Mouse (Mus musculus) kidney, adult 2 months (tissue): ENCODE results near the gene Pkn1. TPM values are rescaled to one million over a fixed set of nuclear protein-coding genes. Genes with fewer than 3 reads are reported as not detected.

Experiments used
- DNase-seq: peaks from one replicate; pipeline ENCODE4 v3.0.0; 2021
- H3K27ac ChIP-seq: fragments of 200-500 bp; 2 replicates; pipeline ENCODE4 v1.5.1; 2012; ENCODE audit warnings: low read depth, low read length, control low read depth, inconsistent platforms; ENCODE audit not compliant: insufficient read depth
- H3K27me3 ChIP-seq: fragments of 200-500 bp; replicated peaks from 2 replicates; pipeline ENCODE4 v1.6.1; 2012; ENCODE audit warnings: mild to moderate bottlenecking, moderate library complexity, low read length, inconsistent platforms; ENCODE audit not compliant: control insufficient read depth, insufficient read depth
- H3K36me3 ChIP-seq: fragments of 200-500 bp; 2 replicates; pipeline ENCODE4 v1.6.1; 2012; ENCODE audit warnings: mild to moderate bottlenecking, moderate library complexity, low read length, inconsistent platforms; ENCODE audit not compliant: control insufficient read depth, insufficient read depth
- H3K4me1 ChIP-seq: fragments of 200-500 bp; 2 replicates; pipeline ENCODE4 v1.6.1; 2011; ENCODE audit warnings: low read length; ENCODE audit not compliant: control insufficient read depth, insufficient read depth
- H3K4me3 ChIP-seq: fragments of 200-500 bp; 2 replicates; pipeline ENCODE4 v1.5.1; 2011; ENCODE audit warnings: mild to moderate bottlenecking, low read depth, low read length, control low read depth; ENCODE audit not compliant: insufficient read depth
- CTCF ChIP-seq: fragments of 200-500 bp; conservative IDR thresholded peaks from 2 replicates; pipeline ENCODE4 v1.5.1; 2011; ENCODE audit warnings: low read depth, mild to moderate bottlenecking, control low read depth, low read length, moderate library complexity, mixed read lengths; ENCODE audit not compliant: insufficient read depth, insufficient read length
- POLR2A ChIP-seq: fragments of 200-500 bp; IDR thresholded peaks from one replicate; pipeline ENCODE4 v1.6.1; 2011; ENCODE audit warnings: low read depth, low read length, control low read depth
- WGBS: fragments of 180-500 bp; shearing (Covaris S2); methylation state at CpG from one replicate; pipeline ENCODE4 v1.1.7; 2018; 5-methylcytosine and 5-hydroxymethylcytosine counted together
- polyA plus RNA-seq: library from polyadenylated mRNA; depleted of rRNA; stranded (reverse); fragments of >200 nt; gene quantifications from 2 replicates; pipeline ENCODE4 v1.2.3, GENCODE M21; 2012

Gene Pkn1
- polyA plus RNA-seq, 1 experiment: 81.9 TPM

GRCm38 (mm10) chr8:83736681-83737080 lies 37.7 kb upstream of the Pkn1 start:
- H3K27ac ChIP-seq: no peak overlapping the region
- peaks cover 6% of the 10 kb centered on the region; the same call in 1 of the 2 replicates for H3K4me1 ChIP-seq
- H3K27me3 ChIP-seq: no peaks in the 10 kb centered on the region
- no peak for DNase-seq
- no peaks in the 10 kb centered on the region for H3K36me3 ChIP-seq
- TF ChIP-seq POLR2A (no peak), CTCF (no peak)
- WGBS: 68% methylated on average over 4 of the region's 4 CpGs
- H3K4me3 ChIP-seq: no peak overlapping the region

GRCm38 (mm10) chr8:83732919-83733318 lies 33.9 kb upstream of the Pkn1 start:
- Histone ChIP-seq H3K4me3 (no peak overlapping the region), H3K27me3 (no peaks in the 10 kb centered on the region), H3K4me1 (no peaks in the 10 kb centered on the region), H3K36me3 (no peaks in the 10 kb centered on the region), H3K27ac (no peak overlapping the region)
- no peak for DNase-seq
- 71% methylated on average over 6 of the region's 6 CpGs for WGBS
- TF ChIP-seq POLR2A: no peak

- H3K4me1 ChIP-seq: no peaks in the 10 kb centered on the region
- no peak overlapping the region for H3K27ac ChIP-seq
- WGBS: 86% methylated on average over 5 of the region's 5 CpGs
- no peaks in the 10 kb centered on the region for H3K36me3 ChIP-seq
- DNase-seq: no peak
- no peaks in the 10 kb centered on the region for H3K27me3 ChIP-seq
- TF ChIP-seq CTCF (no peak), POLR2A (no peak)
- no peak overlapping the region for H3K4me3 ChIP-seq
Measured at GRCm38 (mm10) chr8:83731906-83732305, 32.9 kb upstream of the Pkn1 start.

- peak; percentile 53 for DNase-seq
- Histone ChIP-seq H3K36me3 (no peaks in the 10 kb centered on the region), H3K4me3 (no peak overlapping the region), H3K27me3 (no peaks in the 10 kb centered on the region), H3K4me1 (no peaks in the 10 kb centered on the region), H3K27ac (no peak overlapping the region)
- peak; percentile 64 for TF ChIP-seq CTCF
- no peak for TF ChIP-seq POLR2A
- WGBS: 80% methylated on average over 11 of the region's 11 CpGs
Measured at GRCm38 (mm10) chr8:83729009-83729807, 30.2 kb upstream of the Pkn1 start.

- 88% methylated on average over 8 of the region's 8 CpGs for WGBS
- Histone ChIP-seq H3K27me3 (no peaks in the 10 kb centered on the region), H3K36me3 (no peaks in the 10 kb centered on the region; the same call in 1 of the 2 replicates), H3K4me1 (no peaks in the 10 kb centered on the region), H3K4me3 (no peak overlapping the region), H3K27ac (no peak overlapping the region)
- no peak for DNase-seq
- TF ChIP-seq CTCF (no peak), POLR2A (no peak)
Measured at GRCm38 (mm10) chr8:83725521-83726102, 26.6 kb upstream of the Pkn1 start.

- peak; percentile 82 for DNase-seq
- WGBS: 39% methylated on average over 15 of the region's 15 CpGs
Measured at GRCm38 (mm10) chr8:83724697-83725482, 25.9 kb upstream of the Pkn1 start.

GRCm38 (mm10) chr8:83723447-83724083 lies 24.6 kb upstream of the Pkn1 start:
- Histone ChIP-seq H3K27ac (no peak overlapping the region), H3K4me3 (no peak overlapping the region), H3K4me1 (no peaks in the 10 kb centered on the region), H3K27me3 (no peaks in the 10 kb centered on the region), H3K36me3 (no peaks in the 10 kb centered on the region; the same call in 1 of the 2 replicates)
- DNase-seq: no peak
- 73% methylated on average over 11 of the region's 11 CpGs for WGBS
- TF ChIP-seq POLR2A (no peak), CTCF (no peak)

More at GRCm38 (mm10) chr8:83724697-83725482, 25.9 kb upstream of the Pkn1 start:
- Histone ChIP-seq H3K27me3 (no peaks in the 10 kb centered on the region), H3K4me3 (no peak overlapping the region), H3K27ac (no peak overlapping the region), H3K36me3 (no peaks in the 10 kb centered on the region; the same call in 1 of the 2 replicates), H3K4me1 (no peaks in the 10 kb centered on the region)
- TF ChIP-seq CTCF (peak; percentile 84), POLR2A (no peak)
